Mouse (Mus musculus): ENCODE data around the gene Maff.

The Maff gene

GRCm38 (mm10) chr15:79366402-79366801, 20.0 kb downstream of the Maff start:
- DNase-seq = no peak

DNA sequence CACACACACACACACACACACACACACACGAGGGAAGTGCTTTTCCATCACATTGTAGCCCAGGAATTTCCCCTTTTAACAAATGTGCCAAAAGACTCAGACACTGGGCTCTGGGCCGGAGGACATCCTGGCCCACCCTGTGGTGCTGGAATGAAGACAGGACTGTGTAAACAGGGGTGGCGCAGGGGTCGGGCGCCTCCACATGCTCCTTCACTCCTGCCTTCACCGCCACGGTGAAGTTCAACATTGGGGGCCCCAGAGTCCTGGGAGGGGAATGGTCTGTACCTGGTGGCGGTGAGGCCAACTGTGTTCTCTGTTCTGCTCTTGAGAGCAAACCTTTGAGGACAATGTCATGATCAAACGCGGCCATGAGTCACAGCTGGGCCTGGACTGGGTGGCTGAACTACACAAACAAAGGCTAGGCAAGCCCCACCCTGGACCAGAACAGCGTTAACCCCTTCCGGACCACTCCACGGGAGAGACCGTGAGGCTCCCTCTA, 21.9 kb downstream of the Maff start:
- DNase-seq = peak; percentile 35 to 53

- no peak for DNase-seq
These were observed 22.5 kb downstream of the Maff start for GRCm38 (mm10) chr15:79368861-79369440.

- DNase-seq = no peak
These were observed 23.2 kb downstream of the Maff start for GRCm38 (mm10) chr15:79369452-79370280.

- DNase-seq = no peak
These were observed 23.9 kb downstream of the Maff start for GRCm38 (mm10) chr15:79370281-79370843.

- DNase-seq = no peak
These were observed 28.3 kb downstream of the Maff start for GRCm38 (mm10) chr15:79374760-79375159.

GRCm38 (mm10) chr15:79377681-79378080, 31.3 kb downstream of the Maff start:
- peak; percentile 56 for DNase-seq

DNA sequence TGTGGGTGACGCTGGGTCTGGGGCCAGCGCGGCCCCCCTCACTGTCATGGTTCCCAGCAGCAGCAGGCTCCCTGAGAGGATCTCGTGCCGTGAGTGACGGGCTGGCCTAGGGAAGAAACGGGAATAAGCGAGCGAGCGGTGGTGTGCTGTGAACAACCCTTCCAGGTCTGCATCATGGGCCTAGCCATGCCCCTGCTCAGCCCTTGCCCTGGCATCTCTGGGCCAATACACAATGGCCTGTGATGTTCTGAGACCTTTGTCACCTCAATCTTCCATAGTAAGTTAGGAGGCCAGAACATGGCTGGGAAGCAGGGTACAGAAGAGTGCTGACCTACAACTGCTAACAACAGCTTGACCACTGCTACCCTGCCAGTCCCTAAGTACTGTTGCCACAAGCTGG, 32.2 kb downstream of the Maff start:
- DNase-seq = no peak

DNA sequence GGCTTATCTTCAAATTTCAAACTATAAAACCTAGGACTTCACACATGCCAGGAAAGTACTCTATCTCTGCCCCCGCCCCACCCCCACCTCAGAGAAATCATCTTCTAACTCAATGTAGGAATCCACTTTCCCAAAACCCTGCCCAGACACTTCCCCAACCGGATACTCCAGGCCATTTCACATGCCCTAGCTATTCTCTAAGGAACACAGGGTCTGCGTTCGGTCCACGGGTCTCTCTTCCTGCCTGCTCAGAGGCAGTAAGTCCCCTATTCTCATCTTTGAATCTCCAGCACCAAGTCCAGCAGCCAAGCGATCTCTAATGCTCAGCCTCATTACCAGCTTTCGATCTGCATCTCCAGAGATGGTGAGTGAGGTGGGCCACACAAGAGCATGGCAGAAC, 33.2 kb downstream of the Maff start:
- no peak for DNase-seq

DNA sequence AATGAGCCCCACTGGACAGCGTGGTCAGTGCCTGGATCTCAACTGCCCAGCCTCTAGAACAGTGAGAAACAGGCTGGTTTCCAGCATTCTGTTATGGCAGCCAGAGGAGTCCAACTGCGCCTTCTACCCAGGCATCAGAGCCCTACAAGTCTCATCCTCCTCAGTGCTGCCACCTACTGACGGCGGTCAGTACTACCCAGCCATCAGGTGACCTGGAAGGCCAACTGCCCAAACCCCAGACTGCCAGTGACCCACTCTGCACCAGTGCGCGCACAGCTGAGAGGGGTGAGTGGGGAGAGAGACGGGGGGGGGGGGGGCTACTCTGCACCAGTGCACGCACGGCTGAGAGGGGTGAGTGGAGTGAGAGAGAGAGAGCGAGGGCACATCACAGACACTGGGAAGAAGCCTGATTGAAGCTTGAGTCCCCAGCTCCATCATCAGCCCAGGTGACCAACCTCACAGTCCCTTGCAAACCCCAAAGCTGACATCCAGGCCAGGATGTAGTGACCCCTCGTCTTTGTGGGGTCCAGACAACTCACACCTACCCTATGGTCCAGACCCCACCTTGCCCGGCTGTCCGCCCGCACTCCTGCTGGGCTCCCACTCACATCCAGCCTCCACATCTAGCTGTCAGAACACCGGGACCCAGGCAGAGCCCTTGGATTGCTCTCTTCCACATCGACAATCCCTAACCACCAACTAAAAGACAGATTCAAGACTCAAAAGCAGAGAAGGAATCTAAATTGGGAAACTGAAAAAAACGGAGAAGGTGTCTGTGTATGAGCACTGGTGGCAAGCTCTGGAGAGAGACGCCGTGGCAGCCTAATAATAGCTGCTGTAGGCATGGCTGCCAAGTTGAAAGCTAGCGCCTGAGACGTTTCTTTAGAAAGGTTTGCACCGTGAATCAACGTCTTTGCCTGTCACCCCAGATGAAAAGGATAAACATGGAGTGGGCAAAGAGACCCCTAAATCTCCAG, 34.3 kb downstream of the Maff start:
- DNase-seq = peak; percentile 61 to 82

- DNase-seq = no peak
These were observed 35.2 kb downstream of the Maff start for GRCm38 (mm10) chr15:79381644-79382043.

- no peak for DNase-seq
These were observed 40.7 kb downstream of the Maff start for GRCm38 (mm10) chr15:79387081-79387480.

- no peak for DNase-seq
These were observed 41.2 kb downstream of the Maff start for GRCm38 (mm10) chr15:79387611-79388010.

DNA sequence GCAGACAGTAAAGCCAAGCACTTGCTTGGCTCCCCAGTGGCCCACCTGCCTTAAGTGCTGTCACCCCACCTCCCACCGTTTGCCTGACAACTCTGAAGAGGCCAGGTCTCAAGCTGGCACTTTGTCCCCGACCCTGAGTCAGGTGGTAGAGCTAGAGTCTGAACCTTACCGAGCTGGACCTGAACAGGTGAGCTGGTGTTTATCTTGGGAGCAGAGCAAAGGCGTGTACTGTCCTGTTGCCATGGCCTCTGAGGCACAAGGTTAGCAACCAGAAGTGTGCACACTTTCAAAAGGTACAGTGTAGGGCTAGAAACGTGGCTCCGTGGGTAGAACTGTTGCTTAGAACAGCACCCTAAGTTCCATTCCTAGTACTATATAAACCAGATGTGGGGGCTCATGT, 41.8 kb downstream of the Maff start:
- no peak for DNase-seq

DNA sequence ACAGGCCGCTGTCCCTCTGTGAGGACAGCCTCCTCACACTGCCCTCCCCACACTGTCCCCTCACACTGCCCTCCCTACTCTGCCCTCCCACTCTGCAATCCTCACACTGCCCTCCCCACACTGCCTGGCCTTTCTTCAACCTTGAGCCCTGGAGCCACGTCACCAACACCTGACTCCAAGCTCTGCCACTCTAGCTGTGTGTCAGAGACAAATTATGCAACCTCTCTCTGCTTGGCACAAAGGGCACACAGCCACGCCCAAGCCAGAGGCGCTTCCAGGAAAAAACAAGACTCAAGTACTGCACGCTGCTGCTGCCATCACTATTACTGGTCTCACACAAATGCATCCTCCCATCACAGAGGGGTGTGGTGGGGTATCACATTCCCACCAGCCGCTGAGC, 44.0 kb downstream of the Maff start:
- DNase-seq = peak; percentile 67 to 80

DNA sequence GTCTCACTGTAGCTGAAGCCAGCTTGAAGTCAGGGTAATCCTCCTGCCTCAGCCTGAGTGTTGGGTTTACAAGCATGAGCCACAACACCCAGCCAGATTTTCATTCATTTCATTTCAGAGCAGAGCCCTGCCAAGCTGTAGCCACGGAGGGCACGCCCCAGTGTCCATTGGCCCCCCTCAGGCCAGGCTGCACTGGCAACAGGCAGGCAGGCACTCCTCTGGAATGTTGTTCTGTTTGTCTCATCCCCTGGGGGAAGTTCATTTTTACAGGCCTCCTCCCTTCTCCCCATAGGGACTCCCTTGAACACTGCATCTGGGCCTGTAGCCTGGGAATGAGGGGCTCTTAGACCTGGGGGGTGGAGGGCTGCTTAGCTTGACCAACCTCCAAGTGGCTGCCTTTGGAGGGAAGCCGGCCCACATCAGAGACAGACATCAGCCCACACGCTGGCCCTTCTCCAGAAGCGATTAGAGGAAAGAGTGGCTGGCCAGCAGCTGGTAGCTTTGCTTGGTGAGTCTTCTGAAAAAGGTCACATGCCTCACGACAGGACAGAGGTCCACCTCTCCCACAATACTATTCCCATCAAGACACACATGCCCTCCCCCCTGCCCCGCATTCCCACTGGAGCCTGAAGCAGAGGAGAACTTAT, 45.1 kb downstream of the Maff start:
- DNase-seq = peak; percentile 65 to 78

DNA sequence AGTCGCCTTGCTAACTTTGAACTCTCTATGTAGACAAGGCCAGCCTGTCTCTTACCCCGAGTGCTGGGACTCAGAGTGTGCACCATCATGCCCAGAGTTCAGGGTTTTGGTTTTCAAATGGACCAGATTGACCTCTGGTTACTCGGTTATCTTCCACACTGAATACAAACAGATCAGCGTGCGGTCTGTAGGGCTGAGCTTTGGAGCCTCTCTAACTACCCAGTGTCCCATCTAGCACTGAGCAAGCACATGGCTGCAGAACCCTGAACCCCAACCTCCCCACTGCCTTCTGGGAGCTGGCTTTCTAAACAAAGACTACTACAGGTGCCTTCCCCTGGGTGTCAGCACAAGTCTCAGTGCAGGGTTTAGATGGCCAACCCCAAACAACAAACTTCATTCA, 46.1 kb downstream of the Maff start:
- DNase-seq = no peak

DNA sequence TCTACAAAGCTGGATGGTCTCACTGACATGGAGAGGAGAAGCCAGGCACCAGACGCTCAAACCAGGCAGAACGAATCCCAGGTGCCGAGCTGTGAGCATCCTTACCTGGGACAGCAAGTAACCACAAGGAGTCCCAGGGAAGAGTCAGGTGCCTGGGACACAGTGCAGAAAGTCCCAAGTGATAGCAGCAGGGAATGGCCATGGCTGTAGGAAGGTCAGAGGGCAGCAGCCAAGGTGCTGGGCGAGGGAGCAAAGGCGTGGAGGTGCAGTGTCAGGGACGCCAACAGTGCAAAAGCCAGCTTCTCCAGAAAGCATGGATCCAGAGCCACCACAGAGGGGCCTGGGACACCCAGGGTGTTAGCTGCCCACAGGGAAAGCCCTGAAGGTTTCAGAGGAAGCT, 46.7 kb downstream of the Maff start:
- DNase-seq = no peak

DNA sequence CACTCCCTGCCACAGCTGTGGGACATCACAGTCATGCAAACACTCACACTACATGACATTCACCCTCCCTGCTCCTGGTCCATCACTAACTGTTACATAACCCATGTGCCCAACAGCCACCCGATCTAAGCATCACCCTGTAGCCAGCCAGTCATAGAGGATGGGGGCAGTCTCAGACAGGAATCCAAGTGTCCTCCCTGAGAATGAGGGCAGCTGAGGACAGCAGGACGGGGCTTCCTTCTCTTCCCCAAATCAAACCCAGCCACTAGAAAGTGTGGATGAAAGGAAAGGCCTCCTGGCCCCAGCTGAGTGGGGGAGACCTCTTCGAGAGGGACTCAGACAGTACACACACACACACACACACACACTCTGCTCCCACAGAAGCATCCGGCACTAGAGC, 48.4 kb downstream of the Maff start:
- DNase-seq = no peak

- DNase-seq = no peak
These were observed 48.9 kb downstream of the Maff start for GRCm38 (mm10) chr15:79395281-79395680.

- DNase-seq = peak; percentile 58 to 76
These were observed 50.3 kb downstream of the Maff start for GRCm38 (mm10) chr15:79396736-79397135.
